Mouse (Mus musculus): ENCODE measurements around the gene Cela2a.

The Cela2a gene

GRCm38 (mm10) chr4:141826060-141826459 lies at the start of gene Cela2a:
Gene Cela2a (minus strand): TSS chr4:141826160.
- ChIA-PET CTCF (interaction anchor here in 1 of 4 experiments (1.3 kb wide), 1 partner anchor 16 kb away, joined by 4 read pairs; no protein-coding TSS in a partner anchor), POLR2A (interaction anchor here in 2 of 4 experiments (1.2 to 1.9 kb wide), 2 partner anchors 32 to 33 kb away, joined by 3 to 4 read pairs; partner anchors contain the start of gene Casp9 (in 2 of the 2))

GRCm38 (mm10) chr4:141875481-141876108 lies 49.6 kb upstream of the Cela2a start:
- CTCF ChIA-PET, result interaction anchor here in 2 of 4 experiments (0.8 kb wide), 2 partner anchors 18 kb away, joined by 3 read pairs; no protein-coding TSS in a partner anchor
- POLR2A ChIA-PET, result interaction anchor here in 3 of 4 experiments (0.6 to 1.9 kb wide), 10 partner anchors 9 to 918 kb away, joined by 3 to 6 read pairs (median 4); partner anchors contain the start of gene Casp9 (in 1 of the 3)

- POLR2A ChIA-PET, result interaction anchor here in 3 of 4 experiments (0.6 to 1.9 kb wide), 15 partner anchors 8 to 340 kb away, joined by 3 to 6 read pairs (median 3); partner anchors contain the start of gene Casp9 (in 1 of the 3)
- CTCF ChIA-PET, result interaction anchor here in 2 of 4 experiments (0.6 to 1.0 kb wide), 4 partner anchors 17 to 67 kb away, joined by 3 to 4 read pairs (median 3); no protein-coding TSS in a partner anchor
Measured at GRCm38 (mm10) chr4:141874601-141875460, 48.9 kb upstream of the Cela2a start, which contains the start of gene Efhd2. Gene Efhd2 (minus strand): TSS chr4:141874920.

GRCm38 (mm10) chr4:141874111-141874600 lies 48.2 kb upstream of the Cela2a start:
- CTCF ChIA-PET, result interaction anchor here in 1 of 4 experiments (0.6 to 1.0 kb wide), 2 partner anchors 17 to 68 kb away, joined by 3 to 4 read pairs; no protein-coding TSS in a partner anchor

GRCm38 (mm10) chr4:141872977-141873376 lies 47.0 kb upstream of the Cela2a start:
- POLR2A ChIA-PET, result interaction anchor here in 1 of 4 experiments (1.0 to 1.6 kb wide), 2 partner anchors 10 to 13 kb away, joined by 3 read pairs; no protein-coding TSS in a partner anchor
- CTCF ChIA-PET, result interaction anchor here in 2 of 4 experiments (1.1 to 2.8 kb wide), 2 partner anchors 15 to 16 kb away, joined by 3 to 8 read pairs; no protein-coding TSS in a partner anchor

More at GRCm38 (mm10) chr4:141874111-141874600, 48.2 kb upstream of the Cela2a start:
- POLR2A ChIA-PET, result interaction anchor here in 3 of 4 experiments (0.6 to 1.9 kb wide), 8 partner anchors 7 to 341 kb away, joined by 3 to 6 read pairs (median 3); no protein-coding TSS in a partner anchor

GRCm38 (mm10) chr4:141871909-141872308 lies 45.9 kb upstream of the Cela2a start:
- POLR2A ChIA-PET, result interaction anchor here in 2 of 4 experiments (0.6 to 1.6 kb wide), 7 partner anchors 10 to 302 kb away, joined by 3 to 4 read pairs (median 3); no protein-coding TSS in a partner anchor
- CTCF ChIA-PET, result interaction anchor here in 2 of 4 experiments (0.6 to 2.8 kb wide), 2 partner anchors 15 to 213 kb away, joined by 8 read pairs; no protein-coding TSS in a partner anchor

GRCm38 (mm10) chr4:141871333-141871725 lies 45.4 kb upstream of the Cela2a start:
- CTCF ChIA-PET, result interaction anchor here in 1 of 4 experiments (2.8 kb wide), 1 partner anchor 14 kb away, joined by 8 read pairs; no protein-coding TSS in a partner anchor
- POLR2A ChIA-PET, result interaction anchor here in 3 of 4 experiments (0.6 to 1.5 kb wide), 7 partner anchors 11 to 301 kb away, joined by 3 to 4 read pairs (median 3); no protein-coding TSS in a partner anchor

- POLR2A ChIA-PET, result interaction anchor here in 3 of 4 experiments (0.6 to 1.5 kb wide), 11 partner anchors 11 to 301 kb away, joined by 3 to 4 read pairs (median 3); no protein-coding TSS in a partner anchor
- CTCF ChIA-PET, result interaction anchor here in 2 of 4 experiments (1.1 to 2.8 kb wide), 2 partner anchors 14 kb away, joined by 3 to 8 read pairs; no protein-coding TSS in a partner anchor
Measured at GRCm38 (mm10) chr4:141870666-141871332, 44.8 kb upstream of the Cela2a start.

- POLR2A ChIA-PET, result interaction anchor here in 2 of 4 experiments (1.0 to 1.5 kb wide), 4 partner anchors 10 to 76 kb away, joined by 3 to 4 read pairs (median 3); no protein-coding TSS in a partner anchor
- CTCF ChIA-PET, result interaction anchor here in 1 of 4 experiments (1.1 kb wide), 1 partner anchor 87 kb away, joined by 4 read pairs; no protein-coding TSS in a partner anchor
Measured at GRCm38 (mm10) chr4:141869436-141870215, 43.7 kb upstream of the Cela2a start.

- CTCF ChIA-PET, result interaction anchor here in 2 of 4 experiments (0.6 to 1.4 kb wide), 4 partner anchors 11 to 396 kb away, joined by 3 to 7 read pairs (median 4); no protein-coding TSS in a partner anchor
- POLR2A ChIA-PET, result interaction anchor here in 3 of 4 experiments (0.6 to 3.1 kb wide), 21 partner anchors 8 to 584 kb away, joined by 3 to 19 read pairs (median 4); no protein-coding TSS in a partner anchor
Measured at GRCm38 (mm10) chr4:141868051-141868450, 42.1 kb upstream of the Cela2a start.

- CTCF ChIA-PET, result interaction anchor here in 3 of 4 experiments (0.6 to 1.4 kb wide), 6 partner anchors 10 to 395 kb away, joined by 3 to 7 read pairs (median 4); no protein-coding TSS in a partner anchor
- POLR2A ChIA-PET, result interaction anchor here in 3 of 4 experiments (0.7 to 3.1 kb wide), 37 partner anchors 8 to 442 kb away, joined by 3 to 19 read pairs (median 4); partner anchors contain the start of genes Casp9 (in 2 of the 3), Dnajc16 (in 1 of the 3) and Efhd2 (in 1 of the 3)
Measured at GRCm38 (mm10) chr4:141867498-141867897, 41.5 kb upstream of the Cela2a start.

GRCm38 (mm10) chr4:141866933-141867490 lies 41.1 kb upstream of the Cela2a start:
- ChIA-PET POLR2A (interaction anchor here in 3 of 4 experiments (0.7 to 3.1 kb wide), 39 partner anchors 7 to 372 kb away, joined by 3 to 19 read pairs (median 4); partner anchors contain the start of genes Casp9 (in 3 of the 3), Efhd2 (in 2 of the 3) and Dnajc16 (in 1 of the 3)), CTCF (interaction anchor here in 3 of 4 experiments (0.6 to 1.4 kb wide), 7 partner anchors 10 to 208 kb away, joined by 3 to 7 read pairs (median 4); no protein-coding TSS in a partner anchor)

- CTCF ChIA-PET, result interaction anchor here in 1 of 4 experiments (1.4 kb wide), 1 partner anchor 9 kb away, joined by 5 read pairs; no protein-coding TSS in a partner anchor
Measured at GRCm38 (mm10) chr4:141865600-141865999, 39.6 kb upstream of the Cela2a start.

GRCm38 (mm10) chr4:141865006-141865405 lies 39.0 kb upstream of the Cela2a start:
- ChIA-PET POLR2A (interaction anchor here in 2 of 4 experiments (0.6 to 1.7 kb wide), 7 partner anchors 11 to 584 kb away, joined by 3 to 4 read pairs (median 3); no protein-coding TSS in a partner anchor), CTCF (interaction anchor here in 1 of 4 experiments (0.7 kb wide), 1 partner anchor 43 kb away, joined by 3 read pairs; no protein-coding TSS in a partner anchor)

More at GRCm38 (mm10) chr4:141865600-141865999, 39.6 kb upstream of the Cela2a start:
- POLR2A ChIA-PET, result interaction anchor here in 2 of 4 experiments (0.8 to 2.1 kb wide), 8 partner anchors 8 to 373 kb away, joined by 3 to 7 read pairs (median 4); partner anchors contain the start of gene Efhd2 (in 1 of the 2)

- ChIA-PET POLR2A (interaction anchor here in 3 of 4 experiments (0.6 to 1.7 kb wide), 9 partner anchors 11 to 748 kb away, joined by 3 to 4 read pairs (median 3); no protein-coding TSS in a partner anchor), CTCF (interaction anchor here in 2 of 4 experiments (0.6 to 0.7 kb wide), 2 partner anchors 43 to 230 kb away, joined by 3 read pairs; no protein-coding TSS in a partner anchor)
Measured at GRCm38 (mm10) chr4:141864506-141864905, 38.5 kb upstream of the Cela2a start.
